Mouse (Mus musculus) myocyte (in vitro differentiated cells): ENCODE measurements around the gene Sema6d.

Source experiments
- MYOG ChIP-seq, 3 experiments: IDR thresholded peaks; one replicate each; pipeline ENCODE4 v1.6.1; 2011; ENCODE audit warnings: control low read depth in 2 of 3, low read depth in 2 of 3, mild to moderate bottlenecking in 2 of 3; ENCODE audit not compliant: insufficient read length in 2 of 3, control insufficient read depth in 1 of 3, insufficient read depth in 1 of 3
- POLR2A ChIP-seq: IDR thresholded peaks from one replicate; pipeline ENCODE4 v1.6.1; 2011; ENCODE audit warnings: low read depth, mild to moderate bottlenecking, control low read depth, moderate library complexity; ENCODE audit not compliant: insufficient read length
- POLR2AphosphoS2 ChIP-seq: IDR thresholded peaks from one replicate; pipeline ENCODE4 v1.6.1; 2011; ENCODE audit warnings: low read depth, control low read depth; ENCODE audit not compliant: insufficient read length
- SRF ChIP-seq: IDR thresholded peaks from one replicate; pipeline ENCODE4 v1.6.1; 2011; ENCODE audit warnings: low read depth; ENCODE audit not compliant: control insufficient read depth, insufficient read length

DNA sequence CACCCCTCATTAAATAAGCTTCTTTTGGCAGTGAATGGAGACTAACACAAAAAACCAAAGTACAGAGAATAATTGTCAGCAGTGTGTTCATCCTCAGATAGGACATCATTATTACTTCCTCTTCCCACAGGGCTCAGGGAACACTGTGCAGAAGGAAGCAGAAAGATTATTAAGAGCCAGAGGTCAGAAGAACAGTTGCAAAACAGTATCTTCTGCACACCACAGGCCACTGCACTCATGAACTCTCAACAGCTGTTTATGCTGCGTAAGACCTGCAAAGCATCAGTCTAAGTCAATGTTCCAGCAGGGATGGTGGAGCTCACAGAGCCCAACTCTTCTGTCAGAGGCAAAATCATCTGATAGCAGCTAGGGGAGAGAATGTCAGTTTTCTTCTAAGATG, 600.6 kb downstream of the Sema6d start:
- TF ChIP-seq POLR2A: no peak
- no peak for TF ChIP-seq MYOG (IDR thresholded peaks at IDR 0.05; ENCODE audit: control insufficient read depth in 1 of 3, insufficient read depth in 1 of 3, insufficient read length in 2 of 3, low read depth in 2 of 3)
- no peak for TF ChIP-seq POLR2AphosphoS2
- TF ChIP-seq SRF: no peak
